Mouse (Mus musculus): ENCODE data around the gene Abcc4. TPM values are rescaled to one million over a fixed set of nuclear protein-coding genes. Genes with fewer than 3 reads are reported as not detected.
"Not testable (repeated sequence)": the region's sequence is repeated elsewhere in the genome, so short reads cannot be mapped to it uniquely, and the experiment has no call there.

Gene Abcc4
- polyA plus RNA-seq, 1 experiment from 2014 or later: 3.0 TPM

DNA sequence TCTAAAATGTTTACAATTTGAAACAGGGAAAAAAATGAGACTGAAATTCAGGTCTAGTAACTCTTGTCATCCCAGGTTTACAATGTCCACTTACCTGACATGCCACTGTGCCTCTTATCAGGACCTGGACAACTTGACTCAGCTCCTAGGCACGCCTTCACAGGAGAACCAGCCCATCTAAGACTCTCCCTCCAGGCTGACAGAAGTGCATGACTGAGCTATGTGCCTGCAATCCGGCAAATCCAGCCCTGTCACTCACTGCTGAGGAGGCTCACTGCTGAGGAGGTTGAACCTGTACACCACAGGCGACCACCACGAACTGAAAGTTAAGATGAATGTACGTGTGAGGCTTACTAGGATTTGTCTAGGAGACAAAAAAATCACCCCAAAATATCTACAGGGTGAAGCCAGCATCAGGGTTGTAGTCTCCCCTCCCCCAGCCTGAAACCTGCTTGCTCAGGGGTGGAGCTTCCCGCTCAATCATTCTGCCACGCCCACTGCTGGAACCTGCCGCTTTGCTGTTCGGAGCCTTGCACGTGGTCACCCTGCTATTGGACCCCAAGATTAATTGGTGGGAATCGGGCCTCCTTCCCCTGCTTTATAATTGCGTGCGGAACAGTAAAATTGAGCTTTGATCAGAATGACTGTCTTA, 63.0 kb downstream of the Abcc4 start:
- H3K27me3 ChIP-seq (ENCODE audit: poor library complexity, severe bottlenecking); DNase-seq (ENCODE audit: extremely low spot score, low spot score): not testable (repeated sequence)

DNA sequence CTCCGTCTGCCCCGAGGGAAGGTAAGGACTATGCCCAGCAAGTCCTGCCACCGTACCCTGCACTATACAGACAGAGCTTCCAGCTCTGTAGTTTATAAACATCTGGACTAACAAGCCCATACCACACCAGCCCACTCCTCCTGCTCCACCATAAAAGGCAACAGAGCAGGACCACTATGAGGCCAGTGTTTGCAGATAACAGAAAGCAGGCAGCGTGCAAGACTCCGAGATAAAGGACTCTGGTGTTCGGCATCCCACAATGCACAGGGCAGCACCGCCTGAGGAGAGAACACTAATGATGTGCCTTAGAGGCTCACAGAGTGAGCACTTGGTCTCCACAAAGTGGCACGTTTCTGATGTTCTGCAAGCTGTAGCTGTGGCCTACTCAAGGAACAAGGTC, 63.9 kb downstream of the Abcc4 start:
- no peak for DNase-seq (ENCODE audit: extremely low spot score, low spot score)
- 91% methylated on average over 8 of the region's 8 CpGs for WGBS
- Histone ChIP-seq H3K4me1 (peaks cover 12% of the 10 kb centered on the region), H3K27ac (0 out of 2 replicates have a peak overlapping the region, but pooled peaks have one; percentile 49), H3K9me3 (no peaks in the 10 kb centered on the region), H3K27me3 (ENCODE audit: poor library complexity, severe bottlenecking) (no peaks in the 10 kb centered on the region), H3K36me3 (replicated peaks) (no peaks in the 10 kb centered on the region), H3K4me3 (no peak overlapping the region)

More for the DNA sequence above, 63.0 kb downstream of the Abcc4 start:
- H3K36me3 ChIP-seq (replicated peaks); H3K4me3 ChIP-seq; H3K27ac ChIP-seq; H3K9me3 ChIP-seq: not testable (repeated sequence)
- WGBS: 88% methylated on average over 13 of the region's 13 CpGs
- H3K4me1 ChIP-seq: peaks cover 12% of the 10 kb centered on the region

DNA sequence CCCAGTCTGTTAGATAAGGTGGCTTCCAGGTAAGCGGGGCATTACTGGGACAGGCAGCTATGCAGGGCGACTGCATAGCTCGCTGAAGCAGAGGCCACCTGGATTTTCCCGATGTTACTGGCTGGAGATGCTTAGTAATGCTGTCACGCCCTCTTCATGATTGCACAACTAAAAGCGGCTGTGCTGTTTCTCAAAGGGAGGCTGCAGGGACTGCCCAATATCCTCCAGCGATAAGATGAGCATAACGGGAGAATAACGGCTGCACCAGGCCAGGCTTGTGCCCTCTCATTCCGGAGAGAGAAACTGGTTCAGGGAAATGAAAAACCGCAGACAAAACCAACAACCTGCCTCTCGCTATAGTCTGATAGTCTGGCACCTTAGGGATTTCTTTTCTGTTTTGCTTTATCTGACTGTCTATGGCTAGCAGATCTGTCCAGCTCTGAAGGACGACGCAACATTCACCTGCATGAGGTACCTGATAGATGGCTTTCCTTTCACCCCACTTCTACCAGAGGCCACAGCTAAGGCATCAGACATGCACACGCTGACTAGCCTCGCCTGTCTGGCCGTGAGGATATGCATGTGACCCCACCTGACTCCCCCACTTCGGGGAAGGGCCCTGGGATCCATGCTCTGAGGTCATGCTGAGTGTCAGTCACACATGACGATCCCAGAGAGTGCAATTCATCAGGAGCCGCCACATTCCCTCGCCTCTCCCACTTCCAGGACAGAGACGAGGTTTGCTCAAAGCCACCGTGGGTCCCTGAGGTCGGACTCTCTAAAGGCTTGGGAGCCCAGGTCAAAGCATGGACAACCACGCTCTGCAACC, 67.4 kb downstream of the Abcc4 start:
- H3K4me1 ChIP-seq: peaks cover 12% of the 10 kb centered on the region
- H3K27me3 ChIP-seq (ENCODE audit: poor library complexity, severe bottlenecking): no peaks in the 10 kb centered on the region
- DNase-seq (ENCODE audit: extremely low spot score, low spot score): no peak
- H3K9me3 ChIP-seq: no peaks in the 10 kb centered on the region
- no peaks in the 10 kb centered on the region for H3K36me3 ChIP-seq (replicated peaks)
- no peak overlapping the region for H3K4me3 ChIP-seq
- 89% methylated on average over 25 of the region's 25 CpGs for WGBS
- H3K27ac ChIP-seq: no peak overlapping the region

DNA sequence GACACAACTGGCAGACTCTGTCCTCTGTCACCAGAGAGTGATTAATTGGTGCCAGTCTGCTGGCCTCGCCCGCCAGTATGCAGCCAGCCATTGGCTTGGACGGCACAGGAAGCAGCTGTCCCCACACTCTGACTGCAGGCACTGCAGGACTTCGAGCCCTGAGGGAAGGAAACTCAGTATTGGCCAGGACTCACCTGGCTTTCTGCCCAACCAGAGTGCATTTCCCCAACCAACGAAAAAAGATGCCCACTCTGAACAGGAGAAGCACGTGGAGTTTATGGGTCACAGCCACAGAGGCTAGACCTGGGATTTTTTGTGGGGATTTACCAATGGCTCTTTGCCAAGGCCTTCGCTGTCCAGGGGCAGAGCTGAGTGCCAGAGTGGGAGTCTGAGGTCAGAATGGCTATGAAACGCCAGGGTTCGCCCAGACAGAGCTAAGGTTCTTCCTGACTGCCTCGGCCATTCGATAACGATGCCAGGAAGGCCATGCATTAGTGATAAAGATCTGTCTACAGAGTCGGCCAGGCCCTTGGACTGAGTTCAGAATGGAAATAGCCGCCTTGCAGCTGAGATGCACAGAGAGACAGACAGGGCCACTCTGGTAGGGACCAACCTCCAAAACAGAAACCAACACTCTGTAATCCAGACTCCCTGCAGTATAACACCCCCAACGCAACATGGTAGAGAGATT, 70.4 kb downstream of the Abcc4 start:
- WGBS: 89% methylated on average over 15 of the region's 15 CpGs
- H3K4me1 ChIP-seq: no peaks in the 10 kb centered on the region
- no peak overlapping the region for H3K4me3 ChIP-seq
- no peak overlapping the region for H3K27ac ChIP-seq
- H3K9me3 ChIP-seq: no peaks in the 10 kb centered on the region
- DNase-seq (ENCODE audit: extremely low spot score, low spot score): no peak
- H3K27me3 ChIP-seq (ENCODE audit: poor library complexity, severe bottlenecking): no peaks in the 10 kb centered on the region
- no peaks in the 10 kb centered on the region for H3K36me3 ChIP-seq (replicated peaks)

DNA sequence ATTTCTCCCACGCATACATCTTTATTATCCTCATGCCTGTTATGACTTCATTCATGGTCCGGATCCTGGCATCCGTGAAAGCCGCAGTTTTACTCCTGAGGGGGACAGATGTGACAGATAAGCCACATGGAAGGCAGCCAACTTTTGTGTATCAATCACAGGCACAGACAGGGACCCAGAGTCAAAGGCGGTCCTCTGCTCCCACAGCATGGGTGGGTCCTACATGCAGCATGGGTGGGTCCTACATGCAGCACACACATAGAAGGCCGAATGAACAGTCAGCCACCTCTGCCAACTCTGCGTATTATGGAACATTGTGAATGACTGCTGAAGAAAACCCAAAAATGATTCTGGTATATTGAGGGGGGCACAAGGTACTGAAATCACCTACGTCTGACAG, 76.4 kb downstream of the Abcc4 start:
- Histone ChIP-seq H3K4me3 (no peak overlapping the region), H3K27me3 (ENCODE audit: poor library complexity, severe bottlenecking) (no peaks in the 10 kb centered on the region), H3K36me3 (replicated peaks) (no peaks in the 10 kb centered on the region), H3K9me3 (no peaks in the 10 kb centered on the region), H3K4me1 (no peaks in the 10 kb centered on the region), H3K27ac (no peak overlapping the region)
- WGBS: 94% methylated on average over 8 of the region's 8 CpGs
- DNase-seq (ENCODE audit: extremely low spot score, low spot score): no peak

DNA sequence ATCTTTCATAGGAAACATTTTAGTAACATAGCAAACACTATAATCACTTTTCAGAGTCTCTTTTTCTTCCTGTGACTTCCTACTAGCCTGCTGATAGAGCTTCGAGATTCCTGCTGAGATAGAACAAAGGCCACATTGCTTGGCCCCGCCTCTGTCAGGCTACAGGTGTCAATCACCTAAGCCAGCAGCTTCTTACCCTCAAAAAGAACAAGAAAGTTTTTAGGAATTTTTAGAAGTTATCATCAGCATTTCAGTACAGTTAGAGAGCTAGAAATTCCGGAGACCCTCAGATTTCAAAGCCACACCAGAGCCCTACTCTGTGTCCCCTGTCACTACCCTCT, 84.6 kb downstream of the Abcc4 start:
- no peak overlapping the region for H3K4me3 ChIP-seq
- WGBS: 67% methylated on average over 3 of the region's 3 CpGs
- no peaks in the 10 kb centered on the region for H3K36me3 ChIP-seq (replicated peaks)
- no peak overlapping the region for H3K27ac ChIP-seq
- no peaks in the 10 kb centered on the region for H3K9me3 ChIP-seq
- DNase-seq (ENCODE audit: extremely low spot score, low spot score): no peak
- H3K27me3 ChIP-seq (ENCODE audit: poor library complexity, severe bottlenecking): no peaks in the 10 kb centered on the region
- no peaks in the 10 kb centered on the region for H3K4me1 ChIP-seq

DNA sequence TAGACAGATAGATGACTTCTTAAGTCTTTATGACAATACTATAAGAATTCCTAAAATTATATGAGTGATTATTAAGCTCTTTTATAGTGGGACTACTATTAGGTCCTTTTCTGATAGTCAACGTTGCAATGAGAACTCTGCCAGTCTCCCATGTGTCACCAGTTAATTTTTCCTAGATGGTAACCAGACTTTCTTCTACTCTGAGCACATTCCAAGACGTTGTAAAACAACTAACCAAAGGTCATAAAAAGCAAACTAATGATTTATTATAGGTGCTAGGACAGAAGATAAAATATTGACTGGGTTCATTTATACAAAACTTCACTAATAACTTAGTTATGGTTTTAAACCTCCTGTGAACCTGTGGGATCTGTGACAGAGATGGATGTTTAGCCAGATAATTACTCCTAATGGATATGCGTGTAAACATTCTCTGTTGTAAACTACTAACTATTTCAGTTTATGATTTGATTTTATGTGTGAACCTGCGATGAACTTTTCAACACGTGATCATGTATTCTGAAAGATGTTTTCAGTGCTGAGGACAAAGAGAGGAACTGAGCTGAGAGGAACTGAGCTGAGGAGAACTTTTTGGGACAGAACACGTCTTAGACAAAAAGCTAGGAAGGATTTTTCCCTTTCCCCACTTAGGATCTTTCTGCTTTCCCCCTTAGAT, 85.1 kb downstream of the Abcc4 start:
- H3K9me3 ChIP-seq: no peaks in the 10 kb centered on the region
- DNase-seq (ENCODE audit: extremely low spot score, low spot score): no peak
- H3K27me3 ChIP-seq (ENCODE audit: poor library complexity, severe bottlenecking): no peaks in the 10 kb centered on the region
- H3K36me3 ChIP-seq (replicated peaks): no peaks in the 10 kb centered on the region
- H3K4me3 ChIP-seq: no peak overlapping the region
- no peaks in the 10 kb centered on the region for H3K4me1 ChIP-seq
- 84% methylated on average over 6 of the region's 6 CpGs for WGBS
- H3K27ac ChIP-seq: no peak overlapping the region

DNA sequence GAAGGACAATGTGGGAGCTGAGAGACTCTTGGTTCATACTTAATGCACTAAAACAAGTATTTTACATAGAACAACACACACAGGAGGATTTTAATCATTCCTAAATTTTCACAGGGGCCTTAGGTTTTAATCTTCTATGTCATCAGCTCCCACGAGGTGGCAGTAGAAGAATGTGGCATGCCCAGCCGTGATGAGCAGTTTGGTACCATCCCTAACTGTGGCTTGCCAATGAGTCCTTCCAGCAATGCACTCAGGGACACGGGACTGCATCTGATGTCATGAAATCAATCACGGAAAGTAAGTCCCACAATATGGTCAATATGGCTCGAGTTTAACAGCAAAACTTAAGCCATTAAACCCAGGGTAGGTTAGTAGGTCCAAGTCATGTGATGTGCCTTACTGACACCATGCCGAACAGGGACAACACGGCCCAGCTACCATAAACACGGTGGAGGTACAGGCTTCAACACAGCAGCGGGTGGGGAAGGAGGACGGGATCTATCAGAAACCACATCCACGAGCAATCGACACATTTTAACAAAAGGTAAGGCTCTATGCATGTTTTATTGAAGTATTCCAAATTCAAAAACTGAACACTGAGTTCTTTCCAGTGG, 89.2 kb downstream of the Abcc4 start:
- Histone ChIP-seq H3K4me1 (peaks cover 3% of the 10 kb centered on the region; the same call in 1 of the 2 replicates), H3K9me3 (no peaks in the 10 kb centered on the region), H3K36me3 (replicated peaks) (no peaks in the 10 kb centered on the region), H3K27ac (no peak overlapping the region), H3K27me3 (ENCODE audit: poor library complexity, severe bottlenecking) (no peaks in the 10 kb centered on the region), H3K4me3 (no peak overlapping the region)
- DNase-seq (ENCODE audit: extremely low spot score, low spot score): no peak
- WGBS: 83% methylated on average over 12 of the region's 12 CpGs

DNA sequence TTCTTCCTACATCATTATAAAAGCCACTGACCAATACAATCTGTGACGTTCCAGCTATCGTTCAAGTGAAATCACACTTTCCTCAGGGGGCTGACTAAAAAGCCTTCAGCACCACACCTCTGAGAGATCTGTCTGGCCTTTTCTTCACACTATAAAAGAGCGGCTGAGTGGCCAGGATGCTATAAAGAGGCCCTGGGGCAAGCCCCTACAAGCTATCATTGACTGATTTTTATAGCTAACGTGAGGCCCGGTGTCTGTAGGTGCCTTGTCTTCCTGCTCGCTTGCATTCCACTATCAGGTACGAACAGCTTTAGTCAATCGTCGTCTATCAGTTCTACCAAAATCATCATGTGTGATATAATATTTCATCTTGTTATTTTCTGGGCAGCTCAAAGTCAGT, 92.3 kb downstream of the Abcc4 start:
- no peak for DNase-seq (ENCODE audit: extremely low spot score, low spot score)
- Histone ChIP-seq H3K27ac (no peak overlapping the region), H3K36me3 (replicated peaks) (peaks cover 7% of the 10 kb centered on the region), H3K27me3 (ENCODE audit: poor library complexity, severe bottlenecking) (no peaks in the 10 kb centered on the region), H3K9me3 (no peaks in the 10 kb centered on the region), H3K4me3 (no peak overlapping the region), H3K4me1 (peaks cover 10% of the 10 kb centered on the region; the same call in 1 of the 2 replicates)
- WGBS: 85% methylated on average over 9 of the region's 9 CpGs

DNA sequence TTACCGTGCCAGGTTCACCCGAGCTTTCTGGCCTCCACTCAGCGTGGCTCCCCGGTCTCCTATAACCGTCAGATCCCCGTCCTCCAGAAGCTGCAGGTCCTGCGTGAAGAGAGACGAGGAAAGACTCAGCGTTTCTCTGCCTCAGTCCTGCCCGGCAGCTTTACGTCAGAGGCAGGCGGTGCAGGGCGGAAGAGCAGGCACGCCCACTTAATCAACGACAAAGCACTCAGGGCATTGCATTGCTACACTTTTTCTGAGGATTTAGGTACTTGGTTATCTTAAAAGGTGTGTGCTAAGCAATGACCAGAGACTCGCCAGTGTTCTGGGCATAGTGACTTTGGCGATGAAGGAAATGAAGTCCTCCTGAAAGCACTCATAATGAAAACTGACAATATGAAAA, 94.3 kb downstream of the Abcc4 start:
- Histone ChIP-seq H3K27me3 (ENCODE audit: poor library complexity, severe bottlenecking) (no peaks in the 10 kb centered on the region), H3K4me3 (no peak overlapping the region), H3K9me3 (no peaks in the 10 kb centered on the region), H3K4me1 (peaks cover 10% of the 10 kb centered on the region; the same call in 1 of the 2 replicates), H3K36me3 (replicated peaks) (peaks cover 7% of the 10 kb centered on the region), H3K27ac (no peak overlapping the region)
- 88% methylated on average over 17 of the region's 17 CpGs for WGBS
- no peak for DNase-seq (ENCODE audit: extremely low spot score, low spot score)

DNA sequence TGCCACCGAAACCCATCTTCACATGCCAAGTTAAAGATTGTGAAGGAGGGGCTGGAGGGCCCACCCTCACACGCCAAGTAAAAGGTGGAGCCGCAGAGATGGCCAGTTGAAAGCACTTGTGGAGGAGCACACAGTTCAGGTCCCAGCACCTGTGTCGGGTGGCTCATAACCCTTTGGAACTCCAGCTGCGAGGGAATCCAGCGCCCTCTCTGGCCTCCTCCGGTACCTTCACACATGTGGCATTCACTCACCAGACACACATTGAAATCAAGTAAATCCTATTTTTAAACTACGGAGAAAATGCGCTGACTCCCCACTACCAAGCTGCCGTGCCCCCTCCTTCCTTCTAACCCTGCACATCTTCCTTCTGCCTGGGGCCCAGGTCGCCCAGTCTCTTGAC, 95.2 kb downstream of the Abcc4 start:
- no peak overlapping the region for H3K27ac ChIP-seq
- H3K36me3 ChIP-seq (replicated peaks): peaks cover 7% of the 10 kb centered on the region
- DNase-seq (ENCODE audit: extremely low spot score, low spot score): no peak
- 97% methylated on average over 11 of the region's 11 CpGs for WGBS
- no peak overlapping the region for H3K4me3 ChIP-seq
- H3K4me1 ChIP-seq: peaks cover 10% of the 10 kb centered on the region; the same call in 1 of the 2 replicates
- no peaks in the 10 kb centered on the region for H3K27me3 ChIP-seq (ENCODE audit: poor library complexity, severe bottlenecking)
- H3K9me3 ChIP-seq: no peaks in the 10 kb centered on the region

DNA sequence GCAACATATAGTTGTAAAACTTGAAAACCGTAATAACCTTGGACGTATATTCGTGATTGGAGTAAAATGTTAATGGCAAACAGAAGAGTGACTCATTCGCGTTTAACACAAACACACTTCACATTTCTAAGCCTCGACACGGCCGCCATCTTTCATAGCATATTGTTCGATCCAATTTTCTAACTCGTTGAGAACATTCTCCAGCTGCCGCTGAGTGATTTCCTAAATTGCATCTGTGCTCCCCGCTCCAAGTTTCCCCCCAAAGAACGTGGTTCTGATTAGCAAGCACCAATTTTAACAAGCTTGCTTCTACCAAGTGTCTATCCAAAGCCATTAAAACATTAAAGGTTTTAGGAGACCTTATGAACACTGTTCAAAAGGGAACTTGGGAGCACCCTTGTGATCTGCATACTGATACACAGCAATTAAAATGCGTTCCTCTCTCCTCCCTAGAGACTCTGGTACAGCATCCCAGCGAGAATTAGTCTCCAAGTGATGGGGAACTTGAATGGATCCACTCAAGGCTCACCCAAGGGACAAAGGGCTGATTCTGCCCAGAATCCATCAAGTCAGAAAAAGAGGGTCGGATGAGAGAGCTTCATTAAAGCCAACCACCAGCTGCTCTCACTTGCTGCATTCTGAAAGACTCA, 97.1 kb downstream of the Abcc4 start:
- no peaks in the 10 kb centered on the region for H3K27me3 ChIP-seq (ENCODE audit: poor library complexity, severe bottlenecking)
- peaks cover 10% of the 10 kb centered on the region; the same call in 1 of the 2 replicates for H3K4me1 ChIP-seq
- H3K36me3 ChIP-seq (replicated peaks): peaks cover 7% of the 10 kb centered on the region
- 0 out of 2 replicates have a peak overlapping the region, but pooled peaks have one; percentile 25 for H3K27ac ChIP-seq
- H3K9me3 ChIP-seq: no peaks in the 10 kb centered on the region
- DNase-seq (ENCODE audit: extremely low spot score, low spot score): no peak
- no peak overlapping the region for H3K4me3 ChIP-seq
- WGBS: 87% methylated on average over 16 of the region's 16 CpGs
